Mouse (Mus musculus): ENCODE measurements around the gene Osbpl8.

DNA sequence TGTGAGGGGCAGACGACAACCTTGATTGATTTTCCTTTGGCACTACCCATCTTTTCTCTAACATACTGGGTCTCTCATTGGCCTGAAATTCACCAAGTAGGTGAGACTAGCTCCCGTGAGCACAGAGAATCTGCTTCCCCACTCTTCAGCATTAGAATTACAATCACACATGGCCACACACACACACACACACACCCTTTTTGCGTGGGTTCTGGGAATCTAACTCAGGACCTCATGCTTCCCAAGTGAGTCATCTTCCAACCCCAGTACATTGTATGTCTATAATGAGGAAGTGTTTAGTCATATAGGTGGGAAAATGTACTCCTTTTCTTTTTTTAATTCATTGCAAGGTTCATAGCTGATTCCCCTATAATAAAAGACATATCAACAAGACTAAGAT is 92.8 kb downstream of the Osbpl8 start:
- TF ChIP-seq CTCF (IDR thresholded peaks at IDR 0.05; ENCODE audit: low read depth, low read length), result no peak
- TF ChIP-seq POLR2A (IDR thresholded peaks at IDR 0.05; ENCODE audit: borderline replicate concordance, low read depth, low read length), result no peak
